Mouse (Mus musculus) hindbrain, embryonic 13.5 days (tissue): ENCODE measurements around the gene Ipo8. TPM values are rescaled to one million over a fixed set of nuclear protein-coding genes. Genes with fewer than 3 reads are reported as not detected.
A peak's percentile ranks its signal among the peaks of the same experiment; 100 is the strongest.

Experiments
- ATAC-seq: fragments of 200-750 bp; cut with Nextera tagmentation; 2 replicates; pipeline ENCODE4 v1.8.0; 2017; ENCODE audit warnings: moderate TSS enrichment; ENCODE audit not compliant: low FRiP score
- H3K27ac ChIP-seq: fragments of 300-500 bp; sonication (generic); 2 replicates; pipeline ENCODE4 v1.5.1; 2015; ENCODE audit warnings: inconsistent platforms, mild to moderate bottlenecking, moderate library complexity
- H3K27me3 ChIP-seq: fragments of 300-500 bp; sonication (generic); 2 replicates; pipeline ENCODE4 v1.6.1; 2015; ENCODE audit warnings: mild to moderate bottlenecking, inconsistent platforms
- H3K36me3 ChIP-seq: fragments of 300-500 bp; sonication (generic); 2 replicates; pipeline ENCODE4 v1.6.1; 2015; ENCODE audit warnings: mild to moderate bottlenecking, inconsistent platforms
- H3K4me1 ChIP-seq: fragments of 300-500 bp; sonication (generic); replicated peaks from 2 replicates; pipeline ENCODE4 v1.6.1; 2015; ENCODE audit warnings: inconsistent platforms
- H3K4me2 ChIP-seq: fragments of 300-500 bp; sonication (generic); 2 replicates; pipeline ENCODE4 v1.6.1; 2015; ENCODE audit warnings: inconsistent platforms, mild to moderate bottlenecking, moderate library complexity
- H3K4me3 ChIP-seq: fragments of 300-500 bp; sonication (generic); 2 replicates; pipeline ENCODE4 v1.5.1; 2015; ENCODE audit warnings: mild to moderate bottlenecking, inconsistent platforms
- H3K9ac ChIP-seq: fragments of 300-500 bp; sonication (generic); 2 replicates; pipeline ENCODE4 v1.6.1; 2015; ENCODE audit warnings: mild to moderate bottlenecking, inconsistent platforms
- H3K9me3 ChIP-seq: fragments of 300-500 bp; sonication (generic); 2 replicates; pipeline ENCODE4 v1.6.1; 2016; ENCODE audit warnings: inconsistent platforms
- WGBS: fragments of 180-500 bp; shearing (Covaris S2); methylation state at CpG from one replicate; pipeline ENCODE4 v1.1.7; 2015; 5-methylcytosine and 5-hydroxymethylcytosine counted together
- polyA plus RNA-seq: library from polyadenylated mRNA; unstranded; fragments of >200 nt; fragmentation: Nextera tagmentation; extraction: Ambion mirVana; gene quantifications from 2 replicates; pipeline ENCODE4 v1.2.1, GENCODE M21; 2015

Gene Ipo8
- polyA plus RNA-seq, 1 experiment from 2014 or later, result 19.7 TPM

- WGBS, result 90% methylated on average over 2 of the region's 2 CpGs
- H3K27me3 ChIP-seq, result no peaks in the 10 kb centered on the region
- ATAC-seq, result no peak
- no peaks in the 10 kb centered on the region for H3K4me1 ChIP-seq
- H3K9me3 ChIP-seq, result no peaks in the 10 kb centered on the region
- H3K4me3 ChIP-seq, result no peak overlapping the region
- H3K9ac ChIP-seq, result no peak overlapping the region
- no peak overlapping the region for H3K4me2 ChIP-seq
- no peak overlapping the region for H3K27ac ChIP-seq
- H3K36me3 ChIP-seq, result peaks cover 51% of the 10 kb centered on the region
Measured at GRCm38 (mm10) chr6:148795145-148795544, 36.1 kb downstream of the Ipo8 start.

DNA sequence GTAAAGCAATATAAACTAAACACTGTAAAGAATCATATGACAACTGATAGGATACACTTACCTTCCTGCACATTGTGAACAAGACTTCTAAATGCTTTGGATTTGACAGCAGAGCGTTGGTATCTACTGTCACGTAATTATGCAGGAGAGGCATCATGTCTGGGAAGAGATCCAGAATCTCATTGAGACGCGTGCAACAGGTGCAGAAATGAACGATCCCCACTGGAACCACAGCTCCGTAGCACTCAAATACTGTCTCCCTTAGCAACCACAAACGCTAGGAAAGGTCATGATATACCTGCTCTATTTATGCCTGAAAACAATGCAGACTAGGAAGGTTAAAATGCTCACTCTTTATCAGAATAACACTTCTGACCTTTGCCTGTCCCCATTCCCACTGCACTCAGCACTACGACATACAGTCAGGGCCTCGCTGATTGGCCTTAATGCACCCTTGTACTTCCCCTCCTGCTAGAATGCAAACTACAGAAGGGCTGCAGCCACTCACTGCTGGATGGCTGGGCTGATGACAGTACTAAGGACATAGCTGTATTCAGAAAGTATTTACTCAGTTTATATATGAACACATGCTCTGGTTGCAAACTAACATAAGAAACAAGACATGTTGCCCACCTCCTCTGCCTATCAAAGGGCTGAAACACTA is 42.1 kb downstream of the Ipo8 start:
- H3K4me1 ChIP-seq, result no peaks in the 10 kb centered on the region
- ATAC-seq, result no peak
- no peaks in the 10 kb centered on the region for H3K9me3 ChIP-seq
- no peak overlapping the region for H3K4me3 ChIP-seq
- H3K4me2 ChIP-seq, result no peak overlapping the region
- no peak overlapping the region for H3K9ac ChIP-seq
- peaks cover 69% of the 10 kb centered on the region for H3K36me3 ChIP-seq
- WGBS, result 86% methylated on average over 9 of the region's 9 CpGs
- H3K27me3 ChIP-seq, result no peaks in the 10 kb centered on the region
- H3K27ac ChIP-seq, result no peak overlapping the region

DNA sequence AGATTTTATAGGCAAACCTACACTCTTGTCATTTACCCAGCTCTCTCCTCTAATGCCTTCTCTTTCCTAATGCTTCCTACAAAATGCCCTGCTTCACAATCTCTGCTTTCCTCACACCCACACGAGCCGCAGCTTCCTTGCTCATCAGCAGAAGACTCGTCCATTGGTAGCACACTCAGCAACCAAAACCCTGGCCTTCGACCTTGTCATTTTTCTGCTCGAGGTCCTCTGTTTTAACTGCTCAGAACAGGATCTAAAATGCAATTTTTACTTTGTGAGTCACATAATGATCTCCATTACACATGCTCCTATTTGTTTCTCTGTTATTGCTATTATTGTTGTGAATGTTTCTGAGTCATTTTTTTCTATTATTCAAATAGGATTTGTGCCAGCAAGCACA is 45.1 kb downstream of the Ipo8 start:
- WGBS, result 90% methylated on average over 5 of the region's 5 CpGs
- H3K27me3 ChIP-seq, result no peaks in the 10 kb centered on the region

DNA sequence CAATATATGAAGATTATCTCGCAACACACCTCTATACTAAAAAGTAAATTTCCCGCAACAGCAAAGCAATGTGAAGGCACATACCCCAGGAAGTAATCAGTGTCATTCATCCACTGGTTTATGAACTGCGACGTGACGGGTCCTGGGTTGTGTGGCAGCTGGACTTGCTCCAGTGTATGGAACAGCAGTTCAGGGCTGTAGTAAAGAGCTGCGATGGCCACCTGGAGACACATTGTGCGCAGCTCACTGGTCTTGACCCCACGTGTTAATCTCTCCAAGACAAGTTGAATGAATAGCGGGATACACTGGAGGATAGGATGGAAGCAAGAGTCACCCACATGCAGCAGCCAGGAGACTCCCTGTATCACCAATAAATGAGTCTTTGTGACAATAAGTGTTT is 46.8 kb downstream of the Ipo8 start:
- peaks cover 78% of the 10 kb centered on the region for H3K36me3 ChIP-seq
- ATAC-seq, result no peak
- 94% methylated on average over 9 of the region's 9 CpGs for WGBS

More for the DNA sequence above, 45.1 kb downstream of the Ipo8 start:
- no peaks in the 10 kb centered on the region for H3K9me3 ChIP-seq
- no peak for ATAC-seq
- H3K36me3 ChIP-seq, result peaks cover 74% of the 10 kb centered on the region
- no peak overlapping the region for H3K4me3 ChIP-seq
- H3K9ac ChIP-seq, result no peak overlapping the region
- no peak overlapping the region for H3K4me2 ChIP-seq
- no peak overlapping the region for H3K27ac ChIP-seq
- H3K4me1 ChIP-seq, result no peaks in the 10 kb centered on the region

DNA sequence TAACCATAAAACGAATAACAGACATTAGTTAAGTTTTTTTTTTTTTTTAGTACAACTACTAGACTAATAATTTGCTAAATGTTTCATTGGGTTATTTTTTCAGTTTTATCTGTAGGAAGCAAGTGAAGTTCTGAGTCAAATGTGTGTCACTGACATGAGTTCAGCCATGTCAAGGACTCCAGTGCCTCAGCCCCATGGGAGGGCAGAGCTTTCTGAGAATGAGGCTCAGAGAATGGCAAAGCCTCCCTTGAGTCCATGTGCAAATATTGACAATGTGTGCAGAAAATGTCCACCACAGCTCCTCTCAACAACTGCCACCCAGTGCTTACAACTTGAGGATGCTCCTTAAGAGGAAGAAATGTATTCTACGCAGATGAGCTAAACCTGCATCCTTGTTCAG is 55.0 kb downstream of the Ipo8 start:
- Histone ChIP-seq H3K4me2 (no peak overlapping the region), H3K9ac (no peak overlapping the region), H3K4me1 (no peaks in the 10 kb centered on the region), H3K4me3 (no peak overlapping the region), H3K9me3 (no peaks in the 10 kb centered on the region), H3K36me3 (peaks cover 78% of the 10 kb centered on the region), H3K27me3 (no peaks in the 10 kb centered on the region), H3K27ac (no peak overlapping the region)
- ATAC-seq, result no peak
- 95% methylated on average over 2 of the region's 2 CpGs for WGBS

More for the DNA sequence above, 46.8 kb downstream of the Ipo8 start:
- Histone ChIP-seq H3K9me3 (no peaks in the 10 kb centered on the region), H3K9ac (no peak overlapping the region), H3K27me3 (no peaks in the 10 kb centered on the region), H3K4me3 (no peak overlapping the region), H3K4me1 (no peaks in the 10 kb centered on the region), H3K27ac (no peak overlapping the region), H3K4me2 (no peak overlapping the region)

DNA sequence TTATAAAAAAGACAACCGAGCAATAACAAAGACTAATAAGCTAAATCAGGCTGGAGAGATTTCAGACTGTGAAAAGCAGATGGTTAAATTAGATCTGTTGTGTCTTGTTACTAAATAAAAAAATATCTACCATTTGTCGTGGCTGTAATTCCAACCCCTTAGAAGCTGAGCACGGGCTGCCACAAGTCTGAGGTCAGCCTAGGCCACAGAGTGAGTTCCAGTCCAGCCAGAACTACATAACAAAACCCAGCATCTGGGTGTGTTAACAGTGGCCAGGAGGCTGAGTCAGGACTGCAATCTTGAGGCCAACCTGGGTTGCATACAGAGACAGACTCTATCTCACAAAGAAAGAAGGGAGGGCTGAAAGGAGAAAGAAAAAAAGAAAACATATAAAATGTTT is 59.8 kb downstream of the Ipo8 start:
- no peaks in the 10 kb centered on the region for H3K9me3 ChIP-seq
- no peak for ATAC-seq
- WGBS, result 93% methylated on average over 3 of the region's 3 CpGs
- peaks cover 50% of the 10 kb centered on the region for H3K36me3 ChIP-seq
- H3K9ac ChIP-seq, result no peak overlapping the region
- H3K27ac ChIP-seq, result no peak overlapping the region
- H3K27me3 ChIP-seq, result no peaks in the 10 kb centered on the region
- no peak overlapping the region for H3K4me2 ChIP-seq
- no peak overlapping the region for H3K4me3 ChIP-seq
- no peaks in the 10 kb centered on the region for H3K4me1 ChIP-seq

- Histone ChIP-seq H3K27me3 (no peaks in the 10 kb centered on the region), H3K27ac (no peak overlapping the region), H3K9ac (no peak overlapping the region), H3K9me3 (no peaks in the 10 kb centered on the region), H3K4me1 (no peaks in the 10 kb centered on the region), H3K4me2 (no peak overlapping the region), H3K4me3 (no peak overlapping the region), H3K36me3 (peaks cover 20% of the 10 kb centered on the region)
- ATAC-seq, result 0 out of 2 replicates have a peak, but pooled peaks have one; percentile 21
- WGBS, result 81% methylated on average over 12 of the region's 12 CpGs
Measured at GRCm38 (mm10) chr6:148768419-148768818, 62.8 kb downstream of the Ipo8 start.

- Histone ChIP-seq H3K4me3 (no peak overlapping the region), H3K36me3 (peaks cover 12% of the 10 kb centered on the region), H3K27ac (no peak overlapping the region), H3K9ac (no peak overlapping the region), H3K27me3 (no peaks in the 10 kb centered on the region), H3K9me3 (no peaks in the 10 kb centered on the region), H3K4me1 (no peaks in the 10 kb centered on the region), H3K4me2 (no peak overlapping the region)
- no peak for ATAC-seq
Measured at GRCm38 (mm10) chr6:148767228-148767627, 64.0 kb downstream of the Ipo8 start.

- Histone ChIP-seq H3K4me3 (no peak overlapping the region), H3K27ac (no peak overlapping the region), H3K9ac (no peak overlapping the region), H3K4me2 (no peak overlapping the region), H3K36me3 (no peaks in the 10 kb centered on the region), H3K4me1 (no peaks in the 10 kb centered on the region), H3K27me3 (no peaks in the 10 kb centered on the region), H3K9me3 (no peaks in the 10 kb centered on the region)
- ATAC-seq, result no peak
- WGBS, result 90% methylated on average over 3 of the region's 3 CpGs
Measured at GRCm38 (mm10) chr6:148761967-148762712, 69.1 kb downstream of the Ipo8 start.

DNA sequence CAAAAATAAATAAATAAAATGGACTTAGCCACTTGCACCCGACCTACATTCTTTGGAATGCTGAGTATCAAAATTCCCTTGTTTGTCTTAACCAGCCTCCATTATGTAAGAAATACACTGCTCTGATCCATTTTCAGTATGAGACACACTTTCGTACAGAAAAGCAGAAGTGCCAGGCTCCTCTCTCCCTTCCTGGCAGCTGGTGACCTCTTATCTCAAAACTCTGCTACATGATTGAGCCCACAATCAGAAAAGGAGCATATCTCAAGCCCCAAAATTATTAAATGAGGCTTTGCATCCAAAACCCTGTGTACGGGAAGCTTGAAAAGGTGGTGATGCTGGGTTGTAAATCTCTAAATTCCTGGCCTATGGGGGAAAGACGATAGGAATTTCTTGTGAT is 69.8 kb downstream of the Ipo8 start:
- ATAC-seq, result no peak
- H3K36me3 ChIP-seq, result no peaks in the 10 kb centered on the region
- no peak overlapping the region for H3K9ac ChIP-seq
- 86% methylated on average over 4 of the region's 4 CpGs for WGBS
- no peaks in the 10 kb centered on the region for H3K27me3 ChIP-seq
- no peak overlapping the region for H3K4me2 ChIP-seq
- no peak overlapping the region for H3K4me3 ChIP-seq
- no peak overlapping the region for H3K27ac ChIP-seq
- no peaks in the 10 kb centered on the region for H3K4me1 ChIP-seq
- no peaks in the 10 kb centered on the region for H3K9me3 ChIP-seq

GRCm38 (mm10) chr6:148756535-148756934 is 74.7 kb downstream of the Ipo8 start:
- H3K27ac ChIP-seq, result no peak overlapping the region
- no peak overlapping the region for H3K4me2 ChIP-seq
- 86% methylated on average over 1 of the region's 1 CpGs for WGBS
- no peak overlapping the region for H3K9ac ChIP-seq
- no peak overlapping the region for H3K4me3 ChIP-seq
- H3K9me3 ChIP-seq, result no peaks in the 10 kb centered on the region
- no peak for ATAC-seq
- H3K4me1 ChIP-seq, result no peaks in the 10 kb centered on the region
- H3K27me3 ChIP-seq, result no peaks in the 10 kb centered on the region
- no peaks in the 10 kb centered on the region for H3K36me3 ChIP-seq

GRCm38 (mm10) chr6:148751400-148751799 is 79.9 kb downstream of the Ipo8 start:
- 82% methylated on average over 2 of the region's 2 CpGs for WGBS
- Histone ChIP-seq H3K36me3 (no peaks in the 10 kb centered on the region), H3K9ac (no peak overlapping the region), H3K27ac (no peak overlapping the region), H3K4me3 (no peak overlapping the region), H3K4me2 (no peak overlapping the region), H3K9me3 (no peaks in the 10 kb centered on the region), H3K4me1 (no peaks in the 10 kb centered on the region), H3K27me3 (no peaks in the 10 kb centered on the region)
- ATAC-seq, result no peak

- 86% methylated on average over 3 of the region's 3 CpGs for WGBS
- H3K4me1 ChIP-seq, result no peaks in the 10 kb centered on the region
- no peaks in the 10 kb centered on the region for H3K9me3 ChIP-seq
- ATAC-seq, result no peak
- no peak overlapping the region for H3K4me2 ChIP-seq
- no peak overlapping the region for H3K27ac ChIP-seq
- H3K27me3 ChIP-seq, result no peaks in the 10 kb centered on the region
- H3K36me3 ChIP-seq, result no peaks in the 10 kb centered on the region
- H3K4me3 ChIP-seq, result no peak overlapping the region
- H3K9ac ChIP-seq, result no peak overlapping the region
Measured at GRCm38 (mm10) chr6:148750183-148750582, 81.1 kb downstream of the Ipo8 start.
